Mouse (Mus musculus): ENCODE results near the gene Tmem233.

GRCm38 (mm10) chr5:116021552-116021951 is 61.5 kb downstream of the Tmem233 start:
- TF ChIP-seq CTCF (IDR thresholded peaks at IDR 0.05; ENCODE audit: low read depth) (no peak), EP300 (optimal IDR thresholded peaks at IDR 0.05) (no peak)

All from stomach, postnatal 0 days (tissue).